Mouse (Mus musculus) myocyte (in vitro differentiated cells): ENCODE data around the gene Rftn1.

Experiments used
- E2F4 ChIP-seq: IDR thresholded peaks from one replicate; pipeline ENCODE4 v1.6.1; 2011; ENCODE audit warnings: mild to moderate bottlenecking, control low read depth, moderate library complexity; ENCODE audit not compliant: insufficient read depth
- MAX ChIP-seq: IDR thresholded peaks from one replicate; pipeline ENCODE4 v1.6.1; 2011; ENCODE audit warnings: low read depth, mild to moderate bottlenecking, control low read depth
- MYOD1 ChIP-seq, 3 experiments: IDR thresholded peaks; one replicate each; pipeline ENCODE4 v1.6.1; 2011; ENCODE audit warnings: control low read depth in 2 of 3, low read depth in 2 of 3, mild to moderate bottlenecking in 2 of 3, moderate library complexity in 1 of 3; ENCODE audit not compliant: insufficient read length in 2 of 3, control insufficient read depth in 1 of 3
- MYOG ChIP-seq, 3 experiments: IDR thresholded peaks; one replicate each; pipeline ENCODE4 v1.6.1; 2011; ENCODE audit warnings: control low read depth in 2 of 3, low read depth in 2 of 3, mild to moderate bottlenecking in 2 of 3; ENCODE audit not compliant: insufficient read length in 2 of 3, control insufficient read depth in 1 of 3, insufficient read depth in 1 of 3
- POLR2A ChIP-seq: IDR thresholded peaks from one replicate; pipeline ENCODE4 v1.6.1; 2011; ENCODE audit warnings: low read depth, mild to moderate bottlenecking, control low read depth, moderate library complexity; ENCODE audit not compliant: insufficient read length
- POLR2AphosphoS2 ChIP-seq: IDR thresholded peaks from one replicate; pipeline ENCODE4 v1.6.1; 2011; ENCODE audit warnings: low read depth, control low read depth; ENCODE audit not compliant: insufficient read length
- REST ChIP-seq: IDR thresholded peaks from one replicate; pipeline ENCODE4 v1.6.1; 2011; ENCODE audit warnings: mild to moderate bottlenecking, control low read depth, moderate library complexity; ENCODE audit not compliant: insufficient read depth, insufficient read length
- TCF12 ChIP-seq: IDR thresholded peaks from one replicate; pipeline ENCODE4 v1.6.1; 2011; ENCODE audit warnings: mild to moderate bottlenecking, control low read depth; ENCODE audit not compliant: poor library complexity, insufficient read depth, severe bottlenecking
- TCF3 ChIP-seq: IDR thresholded peaks from one replicate; pipeline ENCODE4 v1.6.1; 2011; ENCODE audit warnings: low read depth, control low read depth; ENCODE audit not compliant: insufficient read length
- USF1 ChIP-seq: IDR thresholded peaks from one replicate; pipeline ENCODE4 v1.6.1; 2011; ENCODE audit warnings: low read depth, mild to moderate bottlenecking, control low read depth, moderate library complexity

GRCm38 (mm10) chr17:50235943-50236701 lies 45.6 kb upstream of the Rftn1 start:
- TF ChIP-seq USF1: no peak
- TF ChIP-seq POLR2A: no peak
- no peak for TF ChIP-seq TCF12
- TF ChIP-seq TCF3: no peak
- no peak for TF ChIP-seq MYOD1 (IDR thresholded peaks at IDR 0.05; ENCODE audit: control insufficient read depth in 1 of 3, insufficient read length in 2 of 3, low read depth in 2 of 3)
- no peak for TF ChIP-seq POLR2AphosphoS2
- no peak for TF ChIP-seq MAX
- no peak for TF ChIP-seq E2F4
- no peak for TF ChIP-seq REST
- TF ChIP-seq MYOG (IDR thresholded peaks at IDR 0.05; ENCODE audit: control insufficient read depth in 1 of 3, insufficient read depth in 1 of 3, insufficient read length in 2 of 3, low read depth in 2 of 3): no peak
